Mouse (Mus musculus) R1 (cell line): ENCODE measurements at regions not wholly inside any gene's neighbourhood (a gene's known extent, or its start where the extent isn't known, plus 50 kb on each side); places are given as distances from the start of the nearest gene placed in this dataset.
A peak's percentile ranks its signal among the peaks of the same experiment; 100 is the strongest.

Experiments
- DNase-seq: peaks from one replicate; pipeline ENCODE4 v3.0.0-alpha.2; 2018; ENCODE audit warnings: low read depth, low spot score

DNA sequence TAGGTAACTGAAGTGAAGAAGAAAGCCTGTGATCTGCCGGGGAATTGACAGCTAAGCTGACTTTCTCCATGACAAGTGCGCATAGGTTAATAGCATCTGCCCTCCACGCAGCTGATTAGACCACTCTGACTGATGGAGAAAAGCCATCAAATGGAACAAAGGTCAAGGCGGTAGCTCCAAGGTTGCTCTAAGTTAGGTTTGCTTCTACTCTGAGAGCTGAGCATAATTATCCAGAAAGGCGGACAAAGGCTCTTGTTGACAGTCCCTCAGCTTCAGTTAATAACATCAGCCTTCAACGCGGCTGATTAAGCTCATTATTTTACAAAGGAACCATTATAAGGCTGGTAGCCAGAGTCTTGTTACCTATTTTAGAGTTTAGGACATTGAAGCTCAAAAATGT, 54.0 kb upstream of the Enpep start:
- no peak for DNase-seq

DNA sequence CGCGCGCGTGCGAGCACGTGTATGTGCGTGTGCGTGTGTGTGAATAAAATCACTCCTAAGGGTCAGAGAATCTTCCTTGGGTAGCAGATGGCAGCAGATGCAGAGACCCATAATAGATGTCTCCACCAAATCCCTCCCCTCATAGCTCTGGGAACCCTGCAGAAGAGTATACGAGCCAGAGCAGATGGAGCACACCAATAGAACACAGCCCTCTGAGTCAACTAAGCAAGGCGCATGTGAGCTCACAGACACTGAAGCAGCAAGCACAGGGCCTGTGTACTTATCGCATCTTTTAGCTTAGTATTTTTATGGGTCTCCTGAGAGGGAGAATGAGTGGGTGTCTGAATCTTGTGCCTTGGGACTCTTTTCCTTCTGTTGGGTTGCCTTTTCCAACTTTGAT, 58.0 kb upstream of the Enpep start:
- DNase-seq, result no peak

DNA sequence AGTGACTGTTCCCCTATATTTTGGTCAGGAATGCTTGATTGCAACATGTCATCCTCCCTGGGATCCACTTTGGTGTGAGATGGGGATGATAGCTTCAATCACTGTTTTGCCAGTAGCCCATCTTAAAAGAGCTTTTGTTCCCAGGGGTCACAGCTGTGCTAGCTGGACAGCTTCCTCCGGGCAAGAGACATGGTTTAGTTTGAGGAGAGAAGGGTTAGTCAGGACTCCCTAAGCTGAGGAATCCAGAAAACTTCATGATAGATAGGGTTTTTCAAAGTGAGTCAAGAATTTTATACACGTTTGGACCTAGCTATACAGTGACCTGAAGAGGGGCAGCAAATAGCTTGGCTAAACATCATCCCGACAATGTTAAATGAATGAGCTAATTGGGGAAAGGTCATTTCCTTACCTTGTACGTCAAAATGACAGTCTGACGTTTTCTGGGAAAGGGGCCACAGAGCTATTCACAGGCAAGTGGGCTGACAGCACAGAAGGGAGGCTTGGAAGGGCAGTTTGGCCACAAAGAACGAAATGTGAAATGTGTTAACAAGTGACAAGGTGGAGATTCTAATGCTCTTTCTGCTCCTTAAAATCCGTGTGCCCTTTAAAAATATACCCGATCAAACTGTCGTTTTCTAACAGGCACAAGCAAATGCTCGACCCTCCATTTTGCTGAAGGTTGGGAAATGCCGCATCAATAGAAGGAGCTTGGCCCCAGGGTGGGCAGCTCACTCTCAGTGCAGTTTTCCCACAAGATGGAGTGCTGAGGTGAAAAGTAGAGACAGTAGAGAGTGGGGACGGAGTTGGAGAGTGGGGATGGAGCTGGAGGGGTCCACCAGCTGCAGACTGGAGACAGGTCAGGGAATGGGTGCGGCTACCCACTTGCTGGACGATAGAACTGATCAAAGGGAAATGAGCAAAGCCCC, 59.6 kb upstream of the Enpep start:
- no peak for DNase-seq

DNA sequence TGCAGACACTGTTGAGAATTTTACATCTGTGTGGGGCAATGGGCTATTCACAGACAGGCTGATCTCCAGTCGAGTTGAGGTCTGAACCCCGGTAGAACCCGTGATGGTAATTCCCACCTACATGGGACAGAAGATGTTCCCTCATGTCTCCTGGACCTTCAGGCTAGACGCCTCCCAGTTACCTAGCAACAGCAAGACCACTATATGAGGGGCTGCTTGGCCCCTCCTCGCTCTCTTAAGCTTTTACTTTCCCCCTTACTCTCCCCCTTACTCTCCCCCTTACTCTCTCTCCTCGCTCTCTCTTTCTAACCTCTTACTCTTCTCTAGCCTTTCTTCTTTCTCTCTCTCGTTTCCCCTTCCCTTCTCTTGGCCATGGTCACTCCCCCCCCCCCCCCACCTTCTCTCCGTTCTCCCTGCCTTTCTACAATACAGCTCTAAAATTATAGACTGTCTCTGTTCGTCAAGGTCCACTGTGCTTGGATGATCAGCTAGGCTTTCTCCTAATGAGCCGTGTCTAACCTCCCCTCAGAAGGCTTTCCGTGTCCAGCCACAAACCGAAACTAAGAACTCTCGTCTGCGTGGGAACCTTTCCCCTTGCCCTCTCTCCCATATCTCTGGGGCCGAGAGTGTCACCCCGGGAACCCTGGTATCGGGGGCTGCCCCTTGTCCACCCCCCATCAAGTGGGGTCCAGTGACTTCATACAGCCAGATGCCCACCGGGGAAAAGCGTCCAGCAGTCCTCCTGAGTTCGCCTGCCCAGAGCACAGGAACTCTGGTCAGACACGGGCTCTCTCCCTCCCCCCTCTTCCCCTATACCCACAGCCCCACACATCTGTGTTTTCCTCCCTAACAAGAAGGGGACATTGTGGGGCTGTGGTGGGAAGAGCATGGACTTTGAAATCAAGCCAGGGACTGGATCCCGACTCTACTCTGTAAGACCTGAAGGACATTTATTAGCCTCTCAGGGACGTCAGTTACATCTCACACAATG, 60.6 kb upstream of the Enpep start:
- no peak for DNase-seq

DNA sequence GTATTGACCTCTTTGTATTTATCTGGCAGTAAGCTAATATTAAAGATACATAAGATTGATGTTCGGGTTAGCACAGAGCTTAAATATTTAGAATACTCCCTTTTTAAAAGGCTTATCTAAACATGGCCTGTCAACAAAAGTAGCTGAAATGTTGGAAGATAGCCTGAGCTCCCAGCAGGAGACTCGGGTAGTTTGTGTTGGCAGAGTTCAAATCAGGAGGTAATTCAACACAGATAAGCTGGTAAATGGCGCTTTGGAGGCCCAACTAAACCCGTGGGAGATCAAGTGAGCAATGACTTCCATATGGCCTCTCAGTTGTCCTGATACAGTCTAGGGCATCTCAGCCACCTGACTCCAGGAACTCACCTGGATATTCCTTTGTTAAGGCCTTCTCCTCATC, 65.0 kb upstream of the Enpep start:
- DNase-seq, result no peak

DNA sequence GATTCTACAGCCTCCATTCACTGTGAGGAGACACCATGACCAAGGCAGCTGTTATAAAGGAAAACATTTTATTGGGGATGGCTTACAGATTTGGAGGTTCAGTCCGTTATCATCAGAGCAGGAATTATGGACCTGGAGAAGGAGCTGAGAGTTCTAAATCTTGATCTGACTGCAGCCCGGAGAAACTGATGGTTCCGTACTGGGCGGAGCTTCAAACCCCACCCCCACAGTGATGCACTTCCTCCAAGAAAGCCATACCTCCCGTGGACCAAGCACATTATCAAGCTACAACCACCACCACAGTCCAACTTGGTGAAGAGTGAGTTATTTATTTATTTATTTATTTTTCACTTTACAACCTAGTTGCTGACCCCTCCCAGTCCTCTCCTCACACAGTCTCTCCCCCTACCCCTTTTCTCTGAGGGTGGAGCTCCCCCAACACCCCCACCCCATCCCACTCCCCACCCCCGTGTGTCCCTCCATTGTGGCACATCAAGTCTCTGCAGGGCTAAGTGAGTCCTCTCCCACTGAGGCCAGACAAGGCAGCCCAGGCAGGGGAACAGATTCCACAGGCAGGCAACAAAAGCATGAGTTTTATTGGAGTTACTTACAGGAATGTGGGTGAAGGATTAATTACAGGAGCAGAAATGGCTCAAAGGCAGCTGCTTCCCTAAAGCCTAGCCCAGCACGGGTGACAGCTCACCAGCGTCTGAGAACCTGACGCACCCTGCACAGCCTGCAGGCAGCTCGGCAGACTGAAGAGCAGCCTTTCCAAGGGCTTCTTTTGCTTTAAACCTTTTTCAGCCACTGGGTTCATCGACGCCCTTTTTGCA, 67.8 kb upstream of the Enpep start:
- peak; percentile 62 for DNase-seq

DNA sequence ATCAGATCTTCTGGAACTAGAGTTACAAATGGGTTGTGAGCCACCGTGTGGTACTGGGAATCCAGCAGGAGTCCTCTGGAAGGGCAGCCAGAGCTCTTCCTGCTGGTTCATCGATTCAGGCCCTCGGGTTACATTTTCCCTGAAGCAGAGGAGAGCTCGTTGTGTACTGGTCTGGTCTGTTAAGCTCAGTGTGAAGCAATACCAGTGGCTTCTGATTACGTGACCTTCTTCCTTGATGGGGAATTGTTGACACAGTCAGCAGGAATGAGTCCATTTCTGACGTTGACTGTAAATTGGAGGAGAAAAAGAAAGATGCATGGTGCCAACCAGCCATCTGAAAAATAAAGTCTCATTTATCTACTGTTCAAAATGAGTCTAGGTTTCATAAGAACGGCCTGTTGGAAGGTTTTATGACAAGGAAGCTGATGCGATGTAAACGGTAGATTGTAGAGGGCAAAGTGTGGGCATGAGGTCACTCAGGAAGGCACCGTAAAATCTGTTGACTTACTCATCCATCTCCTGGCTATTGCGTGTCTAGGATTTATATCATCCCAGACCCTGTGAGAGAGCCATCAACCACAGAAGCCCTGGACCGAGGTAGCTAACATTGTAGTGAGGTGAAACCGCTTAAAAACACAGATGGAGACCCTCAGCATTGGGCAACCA, 79.0 kb upstream of the Enpep start:
- no peak for DNase-seq

DNA sequence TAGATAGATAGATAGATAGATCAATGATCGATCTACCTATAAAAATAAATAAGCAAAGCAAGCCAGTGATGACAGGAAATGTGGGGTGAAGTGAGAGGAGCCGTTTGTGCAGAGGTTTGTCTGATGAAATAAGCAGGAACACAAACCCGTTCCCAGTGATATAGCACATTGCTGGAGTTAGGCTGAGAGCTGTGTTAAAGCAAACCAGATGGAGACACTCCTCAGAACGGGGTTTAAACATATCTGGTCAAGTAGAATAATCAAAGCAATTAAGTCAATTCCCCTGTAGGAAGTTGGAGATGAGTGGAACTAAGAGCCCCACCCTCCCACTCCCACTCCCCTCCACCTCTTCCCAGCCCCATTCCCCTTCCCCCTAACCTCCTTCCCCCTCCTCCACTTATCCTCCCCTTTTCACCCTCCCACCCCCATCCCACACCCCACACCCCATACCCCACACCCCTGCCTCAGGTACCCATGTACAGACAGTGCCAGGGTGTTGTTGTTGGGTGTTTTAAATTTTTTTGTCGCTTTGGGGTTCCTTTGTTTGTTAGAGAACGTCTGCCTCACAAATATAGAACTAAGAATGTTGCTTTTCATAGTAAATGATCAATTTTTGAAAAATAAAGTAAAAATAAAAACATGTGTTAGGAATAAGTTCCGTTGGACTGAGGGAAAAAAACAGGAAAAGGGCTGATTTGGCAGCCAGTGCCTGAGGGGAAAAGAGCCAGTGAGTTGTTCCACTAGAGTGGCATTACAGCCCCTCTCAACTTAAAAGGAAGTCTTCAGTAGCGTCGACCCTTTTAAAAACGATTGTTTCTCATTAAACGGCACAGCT, 79.8 kb upstream of the Enpep start:
- DNase-seq, result no peak

DNA sequence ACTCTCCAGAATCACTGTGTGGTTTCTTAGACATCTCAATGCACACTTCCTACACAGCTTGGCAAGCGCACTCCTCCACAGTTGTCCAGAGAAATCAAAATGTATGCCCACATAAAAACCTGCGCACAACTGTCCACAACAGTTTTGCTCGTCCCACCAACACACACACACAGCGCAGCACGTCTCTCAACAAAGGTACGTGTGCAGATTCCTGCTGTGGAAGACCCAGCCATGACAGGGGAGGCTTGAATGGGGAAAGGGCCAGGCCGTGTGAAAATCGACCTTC, 80.4 kb upstream of the Enpep start:
- no peak for DNase-seq

DNA sequence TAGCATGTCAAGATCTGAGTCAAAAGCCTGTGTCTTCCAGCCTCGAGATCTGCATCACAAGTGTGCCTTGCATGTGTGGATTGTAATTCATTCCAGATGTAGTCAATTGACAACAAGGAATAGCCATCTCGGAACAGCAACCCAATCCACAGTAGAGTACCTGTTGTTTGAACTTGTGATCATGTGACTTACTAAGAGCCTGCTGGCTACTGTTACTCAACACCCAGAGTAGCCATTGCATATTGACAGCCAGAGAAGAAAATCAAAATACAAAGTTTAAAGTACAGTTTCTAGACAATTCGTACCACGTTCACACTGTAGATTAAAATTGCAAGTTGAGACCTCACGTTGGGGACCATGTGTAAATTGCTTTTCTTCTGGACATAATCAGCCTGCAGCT, 83.1 kb upstream of the Enpep start:
- no peak for DNase-seq

DNA sequence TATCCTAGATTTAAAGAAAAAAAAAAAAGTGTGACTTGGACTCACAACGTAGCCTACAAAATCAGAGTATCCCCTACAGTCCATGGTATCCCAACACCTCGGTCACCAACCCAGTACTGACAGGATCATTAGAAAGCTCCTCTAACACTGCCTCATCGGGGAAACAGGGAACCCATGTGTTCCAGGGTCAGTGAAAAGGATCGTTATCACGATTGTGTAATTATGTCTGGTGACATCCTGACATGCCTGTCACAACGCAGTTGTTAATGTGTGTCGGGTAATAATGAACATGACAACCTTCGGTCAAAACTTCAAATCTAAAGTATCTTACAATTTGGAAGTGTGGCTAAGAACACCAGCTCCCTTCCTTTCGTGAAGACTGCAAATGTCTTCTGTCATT, 83.8 kb upstream of the Enpep start:
- no peak for DNase-seq

DNA sequence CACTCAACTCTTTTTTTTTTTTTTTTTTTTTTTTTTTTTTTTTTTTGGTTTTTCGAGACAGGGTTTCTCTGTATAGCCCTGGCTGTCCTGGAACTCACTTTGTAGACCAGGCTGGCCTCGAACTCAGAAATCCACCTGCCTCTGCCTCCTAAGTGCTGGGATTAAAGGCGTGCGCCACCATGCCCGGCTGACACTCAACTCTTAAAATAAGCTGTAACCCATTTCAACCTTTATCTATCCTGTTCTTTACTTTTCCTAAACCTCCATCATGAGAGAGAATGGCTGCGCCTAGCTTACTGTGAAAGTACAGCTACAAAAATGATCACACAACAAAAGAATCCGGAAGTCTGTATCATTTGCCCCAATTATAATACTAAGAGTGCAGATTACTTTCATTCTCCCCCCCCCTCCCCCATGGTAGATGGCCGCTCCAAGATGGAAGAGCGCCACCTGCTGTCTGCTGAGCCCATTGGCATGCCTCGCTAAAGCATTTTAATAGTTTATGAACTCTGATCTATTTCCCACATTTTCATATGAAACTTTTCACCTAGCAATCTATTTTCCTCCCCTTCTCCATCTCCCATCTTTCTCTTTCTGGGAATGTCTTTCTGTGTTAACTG, 89.2 kb upstream of the Enpep start:
- DNase-seq, result peak; percentile 25

DNA sequence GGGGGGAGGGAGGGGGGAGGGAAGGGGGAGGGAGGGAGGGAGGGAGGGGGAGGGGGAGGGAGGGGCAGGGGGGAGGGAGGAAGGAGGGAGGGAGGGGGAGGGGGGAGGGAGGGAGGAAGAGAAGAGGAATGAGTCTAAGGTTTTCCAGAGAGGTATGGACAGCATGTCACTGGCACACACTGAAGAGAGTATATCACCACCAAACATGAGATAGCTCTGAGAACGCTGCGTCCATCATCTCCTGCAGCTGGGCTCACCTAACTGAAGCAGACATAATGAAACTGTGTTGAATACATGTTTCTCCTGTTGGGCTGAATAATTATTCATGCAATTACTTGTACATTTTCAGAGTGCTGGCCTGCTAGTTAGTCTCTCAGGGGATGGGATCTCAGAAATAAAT, 96.2 kb upstream of the Enpep start:
- DNase-seq, result no peak

DNA sequence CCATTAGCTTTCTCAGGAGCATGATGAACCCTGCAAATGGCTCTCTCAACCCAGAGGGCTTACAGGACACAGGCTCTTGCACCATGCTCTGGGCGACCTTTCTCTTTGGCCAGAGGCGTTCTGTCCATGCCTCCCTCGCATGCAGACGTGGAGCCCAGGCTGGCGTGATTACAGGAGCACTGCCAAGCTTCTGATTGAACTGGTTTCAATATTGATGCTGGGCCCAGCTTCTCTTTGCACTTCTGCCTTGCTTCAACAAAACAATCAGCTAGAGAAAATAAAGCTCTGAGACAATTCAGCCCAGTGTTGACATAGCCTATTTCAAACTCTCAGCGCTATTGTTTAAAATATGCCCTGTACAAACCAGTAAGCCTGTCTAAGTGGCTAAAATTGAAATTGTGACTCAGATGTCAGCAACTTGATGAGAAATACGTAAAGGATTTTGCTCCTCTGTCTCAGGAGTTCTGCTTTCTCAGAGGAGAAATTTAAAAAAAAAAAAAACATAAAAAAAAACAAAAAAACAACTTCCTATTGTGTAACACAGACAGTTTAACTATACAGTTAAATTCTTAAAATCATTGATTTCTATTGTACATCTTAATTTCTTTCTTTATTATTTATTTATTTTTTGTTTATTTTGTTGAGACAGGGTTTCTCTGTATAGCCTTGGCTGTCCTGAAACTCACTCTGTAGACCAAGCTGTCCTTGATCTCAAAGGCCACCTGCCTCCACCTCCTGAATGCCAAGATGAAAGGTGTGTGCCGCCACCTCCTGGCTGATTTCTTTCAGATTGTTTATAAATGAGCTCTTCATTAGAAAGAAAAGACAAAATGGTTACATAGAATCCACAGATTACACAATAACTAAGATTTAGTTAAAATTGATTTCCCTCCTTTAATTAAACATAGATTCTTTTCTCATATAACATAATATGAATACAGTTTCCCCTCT, 96.9 kb upstream of the Enpep start:
- no peak for DNase-seq

DNA sequence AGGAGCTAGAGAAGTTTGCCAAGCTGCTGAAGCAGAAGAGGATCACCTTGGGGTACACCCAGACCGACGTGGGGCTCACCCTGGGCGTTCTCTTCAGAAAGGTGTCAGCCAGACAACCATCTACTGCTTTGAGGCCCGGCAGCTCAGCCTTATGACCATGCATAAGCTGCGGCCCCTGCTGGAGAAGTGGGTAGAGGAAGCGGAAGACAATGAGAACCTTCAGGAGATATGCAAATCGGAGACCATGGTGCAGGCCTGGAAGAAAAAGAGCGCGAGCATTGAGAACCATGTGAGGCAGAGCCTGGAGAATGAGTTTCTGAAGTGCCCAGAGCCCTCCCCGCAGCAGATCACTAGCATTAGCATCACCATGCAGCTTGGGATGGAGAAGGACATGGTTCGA, 98.1 kb upstream of the Elovl6 start:
- peak; percentile 76 for DNase-seq

DNA sequence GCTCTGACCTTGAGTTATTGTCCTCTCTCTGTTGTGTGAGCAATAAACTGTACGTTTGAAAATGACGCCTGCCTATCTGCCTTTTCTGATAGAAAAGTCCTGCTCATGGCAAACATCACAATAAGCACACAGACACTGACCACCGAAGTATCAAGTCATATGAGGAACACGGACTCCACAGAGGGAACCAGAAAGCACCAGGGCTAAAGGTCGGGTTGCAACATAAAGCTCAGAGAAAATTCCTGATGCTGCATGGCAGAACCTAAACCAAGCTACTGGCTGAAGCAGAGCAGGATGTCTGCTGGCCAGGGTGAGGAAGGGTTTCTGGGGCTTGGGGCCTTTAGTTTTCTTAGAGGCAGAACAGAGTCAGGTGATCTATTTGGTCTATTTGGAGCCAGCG, 94.5 kb upstream of the Elovl6 start:
- no peak for DNase-seq

DNA sequence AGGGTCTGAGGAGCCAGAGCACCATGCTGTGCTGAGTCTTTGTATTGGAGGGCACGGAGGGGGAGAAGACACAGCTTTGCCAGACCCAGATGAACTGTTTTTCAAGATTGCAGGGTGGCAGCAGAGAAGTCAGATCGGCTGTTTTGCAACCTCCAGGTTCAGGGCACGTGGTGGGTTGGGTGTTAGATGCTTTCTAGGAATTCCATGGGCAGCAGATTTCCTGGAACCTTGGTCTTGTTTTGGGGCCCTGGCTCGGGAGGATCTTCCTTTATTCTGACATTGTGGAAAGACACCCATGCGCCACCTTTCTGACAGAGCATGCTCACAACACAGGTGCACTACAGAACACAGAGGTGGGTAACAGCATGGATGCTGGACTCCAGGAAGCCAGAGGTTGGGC, 89.4 kb upstream of the Elovl6 start:
- DNase-seq, result no peak

DNA sequence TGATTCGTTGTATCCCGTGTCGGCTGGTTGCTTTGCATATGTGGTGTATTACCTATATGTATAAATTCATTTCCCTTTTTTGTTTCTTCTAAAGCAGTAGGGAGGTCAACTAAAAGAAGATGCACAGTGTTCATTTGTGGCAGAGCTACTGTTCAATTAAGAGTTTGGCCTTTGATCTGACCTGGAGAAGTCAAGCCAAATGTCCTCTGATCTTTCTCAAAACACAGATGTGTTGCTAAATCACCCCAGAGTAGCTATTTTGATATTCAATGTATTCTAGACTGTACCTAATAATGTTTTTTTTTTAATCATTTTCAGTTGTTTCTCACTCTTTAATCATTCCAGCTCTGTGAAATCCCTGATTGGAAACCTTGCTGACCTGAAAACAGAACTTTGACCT, 87.9 kb upstream of the Elovl6 start:
- no peak for DNase-seq

DNA sequence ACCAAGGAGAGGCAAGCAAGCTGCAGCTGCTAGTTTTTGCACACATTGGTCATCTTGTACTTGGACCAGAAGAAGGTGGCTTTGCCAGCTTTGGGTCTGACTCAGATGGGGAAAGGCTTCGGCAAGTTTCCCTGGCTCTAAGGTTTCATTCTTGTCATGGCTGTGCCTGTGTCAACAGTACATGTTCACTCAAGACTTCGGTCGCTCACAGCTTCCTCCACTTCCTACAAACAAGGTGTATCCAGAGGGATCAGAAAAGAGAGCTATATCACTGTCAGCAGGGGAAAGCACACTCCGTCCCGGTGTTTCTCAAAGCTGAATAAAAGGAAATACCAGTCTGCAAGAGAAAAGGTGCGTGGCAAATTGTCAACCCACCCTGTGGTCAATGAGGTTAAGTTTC, 86.2 kb upstream of the Elovl6 start:
- no peak for DNase-seq
